Mouse (Mus musculus) brain, embryonic 14.5 days (tissue): ENCODE measurements around the gene Tbx21. TPM values are rescaled to one million over a fixed set of nuclear protein-coding genes. Genes with fewer than 3 reads are reported as not detected.

ENCODE experiments used
- DNase-seq: peaks from one replicate; pipeline ENCODE4 v3.0.0-alpha.2; 2011; ENCODE audit warnings: low read depth
- CTCF ChIP-seq: fragments of 200-500 bp; IDR thresholded peaks from 2 replicates; pipeline ENCODE4 v1.5.1; 2012; ENCODE audit warnings: inconsistent platforms, mild to moderate bottlenecking, moderate library complexity, borderline replicate concordance; ENCODE audit not compliant: insufficient read depth, insufficient read length; ENCODE audit errors: extremely low read depth
- POLR2A ChIP-seq: fragments of 200-500 bp; IDR thresholded peaks from 2 replicates; pipeline ENCODE4 v1.6.1; 2012; ENCODE audit warnings: mild to moderate bottlenecking, inconsistent platforms, borderline replicate concordance; ENCODE audit not compliant: poor library complexity, insufficient read depth, insufficient read length, severe bottlenecking; ENCODE audit errors: extremely low read depth
- polyA plus RNA-seq: library from polyadenylated mRNA; depleted of rRNA; stranded (reverse); fragments of >200 nt; gene quantifications from 2 replicates; pipeline ENCODE4 v1.2.3, GENCODE M21; 2012

The Tbx21 gene
- polyA plus RNA-seq, 1 experiment, result 0.12 TPM

DNA sequence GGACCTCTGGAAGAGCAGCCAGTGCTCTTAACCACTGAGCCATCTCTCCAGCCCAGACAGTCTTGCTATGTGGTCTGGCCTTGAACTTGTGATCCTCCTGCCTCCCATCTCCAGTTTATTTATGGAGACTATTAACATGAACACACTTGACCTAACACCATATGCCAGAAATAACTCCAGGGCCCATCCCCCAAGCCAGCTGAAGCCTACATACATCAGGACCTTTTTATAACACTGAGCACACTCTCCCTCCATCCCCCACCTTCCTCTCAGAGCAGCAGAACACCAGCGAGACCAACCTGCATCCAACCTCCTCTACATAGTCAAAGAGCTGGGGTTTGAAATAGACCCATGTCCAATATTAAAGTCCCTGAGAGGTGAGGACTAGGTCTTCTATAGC, 44.0 kb downstream of the Tbx21 start:
- TF ChIP-seq POLR2A (no peak), CTCF (no peak)
- no peak for DNase-seq

DNA sequence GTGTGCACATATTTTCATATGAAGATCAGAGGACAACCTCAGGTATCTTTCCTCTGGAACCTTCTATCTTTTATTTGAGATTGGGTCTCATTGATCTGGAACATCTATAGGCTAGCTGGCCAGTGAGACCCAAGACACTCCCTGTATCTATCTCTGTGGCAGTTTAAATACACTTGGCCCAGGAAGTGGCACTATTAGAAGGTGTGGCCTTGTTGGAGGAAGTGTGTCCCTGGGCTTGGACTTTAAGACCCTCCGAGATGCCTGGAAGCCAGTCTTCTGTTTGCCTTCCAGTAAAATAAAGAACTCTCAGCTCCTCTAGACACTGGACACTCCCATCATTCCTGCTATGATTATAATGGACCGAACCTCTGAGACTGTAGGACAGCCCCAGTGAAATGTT, 45.4 kb downstream of the Tbx21 start:
- no peak for TF ChIP-seq POLR2A
- TF ChIP-seq CTCF, result no peak
- DNase-seq, result no peak

DNA sequence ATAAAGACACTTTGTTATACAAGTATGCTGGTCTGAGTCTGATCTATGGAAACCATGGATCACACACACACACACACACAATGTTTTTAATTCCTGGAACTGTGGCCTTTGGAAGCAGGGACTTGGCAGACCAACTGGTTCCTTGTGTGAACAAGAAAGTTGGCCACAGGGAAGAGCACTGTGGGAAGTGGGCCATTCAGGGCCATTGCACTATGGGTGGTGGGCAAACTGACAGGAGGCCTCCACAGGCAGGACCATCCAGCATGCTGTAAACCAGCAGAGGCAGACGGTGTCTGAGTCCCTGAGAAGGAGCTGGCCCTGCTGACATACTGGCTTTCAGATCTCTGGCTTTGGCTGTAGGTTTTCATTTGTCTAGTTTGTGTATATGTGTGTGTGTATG, 45.8 kb downstream of the Tbx21 start:
- TF ChIP-seq CTCF (no peak), POLR2A (no peak)
- DNase-seq, result no peak

DNA sequence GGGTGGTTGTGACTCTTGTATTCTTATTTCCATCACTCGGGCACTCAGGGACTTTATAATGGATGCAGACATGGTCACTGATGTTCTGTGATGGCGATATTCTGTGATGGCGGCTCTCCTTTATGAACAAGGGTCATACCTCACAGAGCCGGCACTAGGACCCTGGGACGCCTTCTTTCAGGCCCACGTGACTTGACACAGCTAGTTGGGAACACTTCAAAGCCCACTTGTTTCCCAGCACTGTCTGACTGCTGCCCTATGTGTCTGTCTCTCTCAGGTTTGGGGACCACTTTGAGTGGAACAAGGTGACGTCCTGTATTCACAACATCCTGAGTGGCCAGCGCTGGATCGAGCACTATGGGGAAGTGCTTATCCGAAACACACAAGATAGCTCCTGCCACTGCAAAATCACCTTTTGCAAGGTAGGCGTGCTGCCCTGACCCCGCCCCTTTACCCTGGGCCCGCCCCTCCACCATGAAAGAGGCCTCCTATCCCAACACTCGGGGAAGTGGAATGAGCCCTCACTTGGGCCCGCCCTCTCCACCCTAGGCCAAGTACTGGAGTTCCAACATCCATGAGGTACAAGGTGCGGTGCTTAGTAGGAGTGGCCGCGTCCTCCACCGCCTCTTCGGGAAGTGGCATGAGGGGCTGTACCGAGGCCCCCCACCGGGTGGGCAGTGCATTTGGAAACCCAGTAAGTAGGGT, 48.3 kb downstream of the Tbx21 start:
- no peak for TF ChIP-seq CTCF
- no peak for TF ChIP-seq POLR2A
- DNase-seq, result peak; percentile 20

DNA sequence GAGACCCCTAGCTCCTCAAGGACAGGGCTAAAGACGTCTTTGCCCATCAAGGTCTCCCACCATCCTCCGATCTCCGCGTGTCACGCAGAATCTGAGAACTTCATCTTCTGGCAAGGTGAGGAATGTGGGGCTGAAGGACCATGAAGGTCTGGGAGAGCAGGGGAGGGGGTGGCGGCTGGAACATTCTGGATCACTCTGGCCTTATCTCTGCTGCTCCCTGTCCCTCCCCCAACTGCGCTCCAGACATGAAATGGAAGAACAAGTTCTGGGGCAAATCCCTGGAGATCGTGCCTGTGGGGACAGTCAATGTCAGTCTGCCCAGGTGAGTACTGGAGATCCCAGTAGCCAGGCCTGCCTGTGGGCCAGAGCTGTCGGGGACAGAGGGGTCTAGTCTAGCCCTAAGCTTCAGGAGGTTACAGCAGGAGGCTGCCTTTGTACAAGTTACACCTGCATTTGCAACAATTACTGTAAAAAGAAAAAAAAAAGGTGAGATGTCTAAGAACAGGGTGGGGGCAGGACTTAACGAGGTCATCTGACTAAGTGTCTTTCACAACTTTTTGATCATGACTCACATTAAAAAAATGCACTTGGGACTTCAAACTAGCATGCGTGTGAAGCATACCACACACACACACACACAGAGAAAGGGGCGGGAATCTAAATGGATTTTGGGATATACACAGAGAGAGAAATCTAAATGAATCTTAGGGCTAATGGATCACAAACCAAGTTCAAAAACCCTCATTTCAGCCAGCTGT, 49.4 kb downstream of the Tbx21 start:
- DNase-seq, result no peak
- no peak for TF ChIP-seq CTCF
- TF ChIP-seq POLR2A, result no peak

DNA sequence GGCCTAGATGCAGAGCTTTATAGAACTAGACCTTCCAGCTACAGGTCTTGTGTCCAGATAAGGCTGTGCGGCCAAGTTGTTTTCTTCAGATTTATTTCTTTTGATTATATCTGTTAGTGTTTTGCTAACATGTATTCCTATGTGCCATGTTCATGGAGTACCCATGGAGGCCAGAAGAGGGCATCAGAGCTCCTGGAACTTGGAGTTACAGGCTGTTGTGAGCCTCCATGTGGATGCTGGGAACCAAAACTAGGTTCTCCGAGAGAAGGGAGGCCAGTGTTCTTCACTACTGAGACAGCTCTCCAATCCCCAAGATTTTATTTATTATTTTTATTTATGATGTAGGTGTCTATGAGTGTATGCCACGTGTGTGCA, 51.2 kb downstream of the Tbx21 start:
- DNase-seq, result no peak
- TF ChIP-seq POLR2A (no peak), CTCF (peak; percentile 30; the same call in 1 of the 2 replicates)

DNA sequence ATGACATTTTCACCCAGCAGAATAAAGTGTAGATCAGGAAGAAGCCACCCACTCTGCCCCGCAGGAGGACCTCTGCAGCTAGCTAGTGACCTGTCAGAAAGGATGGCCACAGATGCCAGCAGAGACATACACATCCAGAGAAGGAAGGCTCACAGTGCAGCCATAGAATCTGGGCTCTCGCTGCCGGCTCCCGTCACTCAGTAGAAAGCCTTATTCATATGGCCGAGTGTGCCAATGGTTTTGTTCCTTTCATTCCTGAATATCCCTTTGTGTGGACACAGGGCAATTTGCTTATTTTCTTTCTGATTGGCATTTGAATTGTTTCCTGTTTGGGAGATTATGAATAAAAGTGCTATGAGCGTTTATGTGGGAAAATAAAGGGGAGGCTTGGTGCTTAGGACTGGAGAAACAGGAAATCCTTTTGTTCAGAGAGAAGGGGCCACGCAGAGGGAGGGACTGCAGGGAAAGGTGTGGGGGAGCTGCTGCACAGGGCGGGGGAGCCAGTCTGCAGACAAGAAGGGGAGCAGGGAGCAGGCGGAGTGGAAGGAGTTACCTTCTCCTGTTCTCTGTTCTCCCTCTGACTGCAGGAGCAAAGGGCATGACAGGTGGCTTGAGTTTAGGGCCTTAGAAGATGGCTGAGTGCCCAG, 51.7 kb downstream of the Tbx21 start:
- DNase-seq, result peak; percentile 82
- no peak for TF ChIP-seq POLR2A
- TF ChIP-seq CTCF, result no peak

DNA sequence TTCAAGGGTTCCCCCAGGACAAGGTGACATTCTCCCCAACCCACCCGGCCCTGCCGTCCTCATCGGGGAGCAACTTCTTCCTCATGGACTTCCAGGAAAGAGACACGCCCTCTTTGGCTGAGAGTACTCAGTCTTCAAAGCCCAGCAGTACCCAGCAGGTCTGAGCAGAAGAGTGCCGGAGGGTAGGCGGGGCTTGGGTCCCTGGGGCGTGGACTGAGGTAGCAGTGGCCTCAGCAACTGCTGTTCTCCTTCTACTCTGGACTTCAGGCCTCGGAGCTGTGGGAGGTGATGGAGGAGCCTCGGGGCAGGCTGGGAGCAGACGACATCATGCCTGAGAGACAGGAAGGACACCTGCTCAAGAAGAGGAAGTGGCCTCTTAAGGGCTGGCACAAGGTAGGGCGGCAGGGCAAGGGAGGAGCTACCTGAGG, 62.9 kb downstream of the Tbx21 start:
- DNase-seq, result no peak
- TF ChIP-seq POLR2A (no peak), CTCF (no peak)

DNA sequence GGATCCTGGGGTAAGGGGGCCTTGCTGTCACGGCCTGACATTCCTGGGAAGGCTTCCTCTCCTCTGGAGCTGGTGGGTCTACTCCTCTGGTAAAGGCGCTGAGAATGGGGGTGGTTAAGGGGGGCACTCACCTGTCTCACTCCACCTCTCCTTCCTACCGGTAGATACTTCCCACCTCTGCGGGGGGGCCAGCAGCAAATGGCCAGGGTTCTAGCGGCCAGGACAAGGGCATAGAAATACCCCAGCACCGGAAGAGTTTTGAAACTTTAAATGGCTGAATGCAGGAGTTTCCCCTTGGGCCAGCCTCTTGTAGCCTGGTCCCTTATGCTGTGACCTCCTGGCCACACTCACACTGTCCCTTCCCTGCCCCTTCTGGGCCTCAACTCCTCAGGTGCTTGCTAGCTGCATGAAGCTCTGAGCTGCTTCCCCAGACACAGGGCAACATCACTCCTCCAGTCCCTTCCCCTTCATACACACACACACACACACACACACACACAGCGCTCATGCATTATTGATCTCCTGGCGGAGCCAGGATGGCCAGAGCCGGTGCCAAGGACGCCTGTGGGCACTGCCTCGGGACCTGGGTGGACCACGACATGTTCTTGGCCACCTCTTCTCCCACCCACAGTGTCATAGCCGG, 64.1 kb downstream of the Tbx21 start:
- peak; percentile 37 for DNase-seq
- TF ChIP-seq POLR2A, result no peak
- no peak for TF ChIP-seq CTCF

DNA sequence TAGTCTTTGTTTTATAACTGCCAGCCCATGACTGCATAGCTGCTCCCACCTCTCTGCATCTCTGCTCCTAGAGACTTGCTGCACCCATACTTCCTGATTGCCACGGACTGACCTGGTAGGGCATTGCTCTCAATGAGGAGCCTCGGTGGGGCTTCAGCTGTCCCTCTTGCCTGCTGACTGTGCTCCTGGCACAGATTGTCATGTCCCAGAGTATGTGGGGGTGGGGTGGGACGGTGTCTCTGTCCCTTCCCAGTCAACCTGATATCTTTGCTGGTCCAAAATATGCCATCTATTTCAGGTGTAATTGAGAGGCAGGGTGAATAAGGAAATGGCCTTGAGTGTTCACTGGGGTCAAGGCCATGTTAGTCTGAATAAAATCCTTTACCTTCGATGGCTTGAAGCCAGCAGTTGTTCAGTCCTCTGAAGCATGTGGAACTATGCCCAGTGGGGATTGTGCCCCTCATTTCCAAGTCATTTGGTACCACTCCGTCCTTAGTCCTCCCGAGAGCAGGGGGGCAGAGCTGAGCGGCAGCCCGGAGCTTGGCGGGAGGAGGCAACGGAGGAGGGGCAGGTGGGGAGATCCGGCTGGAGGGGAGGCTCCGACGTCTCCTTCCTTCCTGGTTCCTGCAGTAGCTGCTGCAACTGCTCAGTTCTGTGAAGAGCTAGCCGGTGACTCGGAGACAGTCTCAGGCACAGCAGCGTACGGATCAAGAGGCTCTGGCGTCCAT, 64.8 kb downstream of the Tbx21 start, which contains the start of gene Osbpl7:
Gene Osbpl7 (plus strand): TSS at position 413 of the 728 bp plus-strand sequence.
- TF ChIP-seq CTCF (peak; percentile 26; the same call in 1 of the 2 replicates), POLR2A (peak; percentile 40; the same call in 1 of the 2 replicates)
- DNase-seq, result peak; percentile 93
